Mouse (Mus musculus) liver, embryonic 14 days (tissue): ENCODE measurements around the gene Avl9. TPM values are rescaled to one million over a fixed set of nuclear protein-coding genes. Genes with fewer than 3 reads are reported as not detected.

Source experiments
- polyA plus RNA-seq: library from polyadenylated mRNA; depleted of rRNA; stranded (reverse); fragments of >200 nt; gene quantifications from 2 replicates; pipeline ENCODE4 v1.2.3, GENCODE M21; 2012; rRNA removed

Avl9 gene
- 2.3 and 2.7 TPM in 2 replicates for polyA plus RNA-seq

DNA sequence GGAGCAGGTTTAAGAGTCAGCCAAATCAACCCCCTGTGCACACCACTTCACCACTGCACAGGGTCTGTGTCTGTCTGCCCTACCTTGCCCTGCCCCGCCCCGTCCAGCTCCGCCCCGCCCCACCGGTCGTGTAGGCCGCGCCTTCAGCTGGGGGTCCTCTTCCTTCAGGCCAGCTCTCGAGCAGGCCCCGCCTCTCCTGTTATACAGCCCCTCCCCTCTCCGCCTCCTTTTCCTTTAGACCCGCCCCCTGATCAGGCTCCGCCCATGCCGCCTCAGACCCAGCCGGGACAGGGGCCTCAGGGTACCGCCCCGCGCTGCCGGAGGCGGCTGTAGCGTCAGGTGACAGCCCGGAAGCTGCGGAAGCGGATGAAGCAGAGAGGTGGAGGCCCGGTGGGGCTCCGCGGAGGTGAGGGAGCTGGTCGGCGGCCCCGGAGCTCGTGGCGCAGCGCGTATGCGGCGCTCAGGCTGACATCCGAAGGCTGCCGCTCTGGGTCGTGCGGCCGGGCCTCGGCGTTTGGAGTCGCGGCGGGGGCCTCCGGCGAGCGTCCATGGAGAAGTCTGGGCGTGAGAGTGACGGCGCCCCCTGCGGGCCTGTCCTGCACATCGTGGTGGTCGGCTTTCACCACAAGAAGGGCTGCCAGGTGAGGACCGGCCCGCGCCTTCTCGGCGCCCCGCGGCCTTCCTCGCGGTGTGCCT, at the start of gene Avl9:
Gene Avl9, plus strand, starts transcription at position 326 of the 696 bp plus-strand sequence.

DNA sequence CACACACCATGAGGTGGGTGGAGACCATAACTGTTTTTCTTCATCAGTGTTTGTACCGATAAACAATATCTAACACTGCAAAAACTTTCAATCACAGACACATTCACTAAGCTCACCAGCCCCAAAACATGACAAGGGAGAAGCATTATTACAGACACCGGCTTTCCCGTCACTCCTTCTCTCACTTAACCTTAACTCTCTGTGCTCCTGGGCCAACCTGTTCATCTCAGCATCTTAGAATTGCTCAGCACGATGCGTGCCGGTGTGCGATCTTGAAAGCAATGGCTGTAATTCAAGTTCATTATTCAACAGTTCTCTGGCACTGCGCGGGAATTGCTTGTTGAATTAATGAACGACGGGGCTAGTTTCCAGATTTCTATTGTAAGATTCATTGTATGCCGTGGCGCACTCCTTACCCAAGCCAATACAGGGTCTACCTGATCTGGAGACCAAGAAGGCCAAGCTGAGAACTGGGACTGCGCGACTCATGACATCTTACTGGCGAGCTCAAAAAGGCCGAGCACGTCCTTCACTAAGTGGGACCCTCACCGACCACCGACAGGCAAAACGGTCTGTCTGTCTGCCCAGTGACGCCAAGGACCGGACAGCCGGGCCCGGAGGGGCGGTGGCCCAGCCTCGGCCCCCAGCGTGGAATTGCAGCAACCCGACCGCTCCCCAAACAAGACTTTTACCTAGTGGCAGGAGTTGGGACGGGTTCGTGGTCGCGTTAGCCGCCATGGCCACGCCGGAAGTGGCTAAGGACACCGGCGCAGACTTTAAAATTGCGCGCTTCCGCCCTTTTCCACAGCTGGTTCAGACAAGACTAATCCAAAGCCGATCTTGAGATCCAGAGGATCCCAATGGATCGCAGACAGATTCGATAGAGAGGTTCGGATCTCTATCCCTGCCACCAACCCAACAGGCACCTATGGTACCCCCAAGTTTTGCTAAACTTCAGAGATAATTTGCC, 10.5 kb upstream of the Avl9 start, which contains the start of gene Lsm5:
Gene Lsm5, minus strand, starts transcription at position 780 of the 970 bp plus-strand sequence.

DNA sequence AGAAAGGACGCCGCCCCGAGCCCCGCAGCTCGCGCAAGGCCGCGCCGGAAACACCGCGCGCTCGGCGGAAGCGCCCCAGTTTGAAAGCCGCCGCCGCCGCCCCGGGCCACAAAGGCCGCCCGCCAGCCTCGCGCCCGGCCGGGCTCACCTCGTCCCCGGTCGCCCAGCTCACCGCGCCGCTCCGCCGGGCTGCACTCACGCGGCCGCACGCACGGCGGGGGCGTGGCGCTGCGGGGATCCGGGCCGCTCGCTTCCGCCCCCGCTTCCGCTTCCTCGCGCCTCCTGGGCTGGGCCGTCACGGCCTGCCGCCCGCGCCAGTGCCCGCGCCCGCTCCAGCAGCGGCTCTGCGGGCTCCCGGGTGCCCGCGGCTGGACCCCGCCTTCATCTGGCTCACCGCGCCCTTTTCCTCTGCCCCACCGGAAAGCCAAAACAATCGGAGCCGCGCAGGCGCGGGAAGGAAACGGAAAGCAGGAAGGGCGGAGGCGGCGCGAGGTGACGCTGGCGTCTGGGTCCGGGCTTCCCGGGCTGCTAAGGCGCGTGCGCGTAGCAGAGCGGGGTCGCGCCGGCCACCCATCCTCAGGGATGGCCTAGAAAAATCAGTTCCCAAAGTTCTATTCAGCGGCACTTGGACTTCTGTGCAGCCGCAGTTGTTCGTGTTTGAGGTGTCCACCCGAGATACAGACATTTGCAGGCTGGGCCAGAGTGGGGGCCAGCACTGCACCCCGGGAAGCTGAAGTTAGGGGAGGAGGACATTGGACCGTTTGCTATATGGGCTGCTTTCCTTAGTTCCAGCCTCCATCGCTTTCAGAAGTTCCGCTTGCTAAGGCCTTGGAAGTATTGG, 82.8 kb downstream of the Avl9 start, which contains the start of gene Kbtbd2:
Gene Kbtbd2, minus strand, starts transcription at position 503 of the 841 bp plus-strand sequence.

Other genes with a start within 250 kb of the Avl9 start
- gene Pde1c, start 145.8 kb upstream of the Avl9 start, polyA plus RNA-seq = 0.45 and 0.65 TPM in 2 replicates
- gene Lsm5, start 10.2 kb upstream of the Avl9 start, polyA plus RNA-seq = 73.0 and 75.4 TPM in 2 replicates
- 10.7 and 11.9 TPM in 2 replicates for gene Kbtbd2, start 82.9 kb downstream of the Avl9 start, polyA plus RNA-seq
- gene Fkbp9, start 117.2 kb downstream of the Avl9 start, polyA plus RNA-seq = 16.3 and 17.0 TPM in 2 replicates
- 82.1 and 107 TPM in 2 replicates for gene Nt5c3, start 209.0 kb downstream of the Avl9 start, polyA plus RNA-seq
- gene Vmn1r4, start 209.1 kb downstream of the Avl9 start, polyA plus RNA-seq = 0.14 and 0.15 TPM in 2 replicates